Mouse (Mus musculus): Measurements from ENCODE around the gene Plch1. TPM values are rescaled to one million over a fixed set of nuclear protein-coding genes. Genes with fewer than 3 reads are reported as not detected.

Gene Plch1
- total RNA-seq, 1 experiment from 2014 or later, result not detected

DNA sequence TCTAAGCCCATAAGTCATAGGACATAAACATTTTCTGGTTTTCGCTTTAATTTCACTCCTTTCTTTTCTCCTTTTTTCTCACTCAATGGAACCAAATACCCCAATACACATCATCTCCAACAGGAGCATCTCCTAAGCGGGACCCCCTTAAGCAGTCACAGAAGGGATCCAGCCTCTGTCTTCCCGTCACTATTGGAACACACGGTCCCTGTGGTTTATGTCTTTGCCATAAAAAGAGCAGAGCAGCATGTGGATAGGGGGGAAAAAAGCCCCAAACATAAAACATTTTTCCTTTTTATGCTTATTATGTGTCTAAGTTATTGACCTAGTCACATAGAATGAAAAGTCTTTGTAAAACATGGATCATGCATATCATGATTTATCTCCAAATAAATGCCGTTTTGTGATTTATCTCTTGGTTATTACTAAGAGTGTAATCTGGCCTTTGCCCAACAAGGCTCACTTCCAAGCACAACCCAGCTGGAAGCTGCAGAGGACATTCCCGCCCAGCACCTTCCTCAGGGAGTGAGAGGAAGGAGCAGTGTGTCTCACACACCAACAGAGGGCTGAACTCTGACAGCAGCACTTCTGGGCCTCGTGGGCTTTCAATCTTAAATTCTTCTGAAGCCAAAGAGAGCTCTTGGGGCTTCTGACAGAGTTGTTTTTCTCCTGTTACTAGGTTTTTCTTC lies 126.5 kb downstream of the Plch1 start:
- ATAC-seq (ENCODE audit: extremely low read depth, insufficient number of reproducible peaks, low FRiP score, poor library complexity, severe bottlenecking), result no peak

GRCm38 (mm10) chr3:63760821-63761220 lies 138.5 kb downstream of the Plch1 start:
- ATAC-seq (ENCODE audit: extremely low read depth, insufficient number of reproducible peaks, low FRiP score, poor library complexity, severe bottlenecking), result no peak

DNA sequence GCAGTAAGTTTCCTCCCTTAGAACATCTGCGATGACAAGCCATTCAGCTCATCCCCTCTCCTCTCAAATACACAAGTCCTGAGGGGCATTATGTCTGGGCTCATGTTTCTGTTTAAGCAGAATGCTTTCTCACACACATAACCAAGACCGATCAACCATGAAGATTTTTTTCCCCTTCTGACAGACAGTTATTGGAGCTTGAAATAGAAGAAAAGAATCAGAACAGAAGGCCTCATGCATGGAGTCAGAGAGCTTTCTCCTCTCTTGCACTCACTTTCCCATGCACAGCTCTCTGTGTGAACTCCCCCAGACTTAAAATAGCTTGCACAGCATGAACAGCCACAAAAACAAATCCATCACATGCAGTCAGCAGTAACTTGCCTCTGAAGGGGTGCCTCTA lies 159.2 kb downstream of the Plch1 start:
- ATAC-seq (ENCODE audit: extremely low read depth, insufficient number of reproducible peaks, low FRiP score, poor library complexity, severe bottlenecking), result no peak

GRCm38 (mm10) chr3:63728325-63728724 lies 170.9 kb downstream of the Plch1 start:
- ATAC-seq (ENCODE audit: extremely low read depth, insufficient number of reproducible peaks, low FRiP score, poor library complexity, severe bottlenecking), result no peak

DNA sequence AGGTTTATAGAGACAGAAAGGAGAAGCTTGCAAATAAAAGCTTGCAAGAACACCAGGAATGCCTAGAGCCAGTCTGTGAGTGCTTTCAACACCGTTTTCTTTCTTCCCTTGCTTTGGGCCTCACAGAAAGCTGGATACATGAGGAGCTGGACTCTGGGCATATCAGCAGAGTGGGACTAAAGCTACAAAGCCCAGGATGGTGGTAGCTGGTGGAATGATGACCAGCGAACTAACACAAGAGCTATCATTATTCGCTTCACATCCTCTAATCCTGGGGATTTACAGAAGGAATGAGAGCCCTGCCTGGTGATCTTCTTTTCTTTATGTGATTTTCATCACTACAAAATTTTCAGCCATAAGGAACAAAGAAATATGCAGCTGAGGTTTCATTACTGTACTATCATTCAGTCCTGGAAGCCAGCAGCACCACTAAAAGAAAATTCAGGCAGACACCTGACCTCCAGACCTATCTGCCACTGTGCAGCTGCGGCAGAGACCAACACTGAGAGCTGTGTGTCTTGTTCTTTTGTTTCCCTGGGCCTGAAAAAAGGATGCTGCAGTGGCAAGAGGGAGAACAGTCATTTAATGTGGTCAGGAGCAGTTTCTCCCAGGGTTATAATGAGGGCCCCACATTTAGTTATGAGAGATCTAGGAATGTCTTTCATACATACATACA lies 172.5 kb downstream of the Plch1 start:
- no peak for ATAC-seq (ENCODE audit: extremely low read depth, insufficient number of reproducible peaks, low FRiP score, poor library complexity, severe bottlenecking)

DNA sequence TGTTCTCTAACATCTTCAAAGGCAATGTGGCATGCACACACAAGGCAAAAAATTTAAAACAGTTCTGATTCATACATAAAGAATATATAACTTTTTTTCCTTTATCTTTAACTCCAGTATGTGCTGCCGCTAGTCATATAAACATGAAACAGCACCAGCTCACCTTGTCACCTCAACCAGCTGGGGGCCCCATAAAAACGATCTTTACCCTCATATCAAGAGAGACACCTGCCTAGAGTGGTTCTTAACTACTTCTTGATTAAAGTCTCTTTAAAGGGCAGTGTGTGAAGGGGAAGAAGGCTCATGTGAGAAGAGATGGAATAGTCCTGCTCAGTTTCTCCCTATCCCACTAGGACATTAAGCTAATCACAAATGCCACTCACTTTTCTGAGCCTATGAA lies 205.6 kb downstream of the Plch1 start:
- ATAC-seq (ENCODE audit: extremely low read depth, insufficient number of reproducible peaks, low FRiP score, poor library complexity, severe bottlenecking), result no peak

GRCm38 (mm10) chr3:63692727-63693126 lies 206.5 kb downstream of the Plch1 start:
- ATAC-seq (ENCODE audit: extremely low read depth, insufficient number of reproducible peaks, low FRiP score, poor library complexity, severe bottlenecking), result no peak

DNA sequence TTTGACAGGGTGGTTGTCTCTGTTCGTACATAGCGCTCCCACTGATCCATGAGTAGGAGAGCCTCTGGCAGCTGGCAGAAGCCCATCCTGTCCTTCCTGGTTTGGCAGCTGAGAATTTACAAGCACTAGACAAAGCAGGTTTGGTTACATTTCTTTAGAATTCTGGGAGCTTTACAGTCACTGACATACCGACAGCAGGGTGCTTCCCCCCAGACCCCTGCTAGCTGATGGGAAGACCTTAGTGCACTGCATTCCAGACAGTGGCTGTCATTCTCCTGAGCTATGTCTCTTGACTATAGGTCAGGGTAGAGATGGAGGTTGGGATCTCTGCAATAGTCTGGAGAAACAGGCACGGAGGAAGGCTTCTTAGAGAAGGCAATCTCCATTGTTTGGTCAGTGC lies 230.5 kb downstream of the Plch1 start:
- no peak for ATAC-seq (ENCODE audit: extremely low read depth, insufficient number of reproducible peaks, low FRiP score, poor library complexity, severe bottlenecking)

GRCm38 (mm10) chr3:63665307-63665706 lies 234.0 kb downstream of the Plch1 start:
- no peak for ATAC-seq (ENCODE audit: extremely low read depth, insufficient number of reproducible peaks, low FRiP score, poor library complexity, severe bottlenecking)

DNA sequence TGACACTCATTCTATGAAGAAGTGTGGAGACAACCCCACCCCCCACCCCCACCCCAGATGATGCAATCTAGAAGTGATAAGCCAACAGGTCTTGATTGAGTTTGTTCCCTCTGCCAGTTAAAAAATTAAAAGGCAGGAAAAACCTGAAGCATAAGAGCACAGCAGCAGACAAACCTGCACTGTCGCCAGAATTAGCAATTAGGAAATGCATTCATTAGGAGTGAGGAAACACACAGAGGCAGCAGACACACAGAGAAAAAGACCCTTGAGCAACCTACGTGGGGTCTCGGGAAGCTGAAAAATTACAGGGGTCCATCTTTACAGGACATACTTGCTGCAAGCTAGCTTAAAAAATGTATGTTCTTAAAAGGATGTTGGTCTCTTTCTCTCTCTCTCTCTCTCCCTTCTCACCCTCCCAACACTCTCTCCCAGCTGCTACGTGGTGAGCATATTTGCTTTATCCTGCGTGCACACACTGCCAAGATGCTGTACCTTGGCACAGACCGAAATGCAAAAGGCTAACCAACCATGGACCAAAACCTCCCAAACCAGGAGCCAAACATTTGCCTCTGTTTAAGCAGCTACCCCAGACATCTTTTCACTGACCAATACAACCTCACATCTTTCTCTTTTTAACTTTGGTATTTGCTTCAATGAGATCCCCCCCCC lies 234.6 kb downstream of the Plch1 start:
- no peak for ATAC-seq (ENCODE audit: extremely low read depth, insufficient number of reproducible peaks, low FRiP score, poor library complexity, severe bottlenecking)

Other genes with a start within 250 kb of the Plch1 start
- 4.7 and 8.8 TPM in 2 replicates for gene E130311K13Rik, start 30.0 kb upstream of the Plch1 start, total RNA-seq (2017)
- gene Slc33a1, start 65.3 kb upstream of the Plch1 start, total RNA-seq (2017), result 7.4 and 12.5 TPM in 2 replicates
- gene Gmps, start 76.6 kb upstream of the Plch1 start, total RNA-seq (2017), result 14.6 and 16.6 TPM in 2 replicates
- gene Vmn2r1, start 182.1 kb upstream of the Plch1 start, total RNA-seq (2017), result under 0.01 TPM in 1 of 2 replicates, not detected in the other
- gene Vmn2r2, start 242.5 kb upstream of the Plch1 start, total RNA-seq (2017), result 0.25 TPM in 1 of 2 replicates, not detected in the other